10 mouse cellular contexts compared by ENCODE assay signal in the genomic region with DNA sequence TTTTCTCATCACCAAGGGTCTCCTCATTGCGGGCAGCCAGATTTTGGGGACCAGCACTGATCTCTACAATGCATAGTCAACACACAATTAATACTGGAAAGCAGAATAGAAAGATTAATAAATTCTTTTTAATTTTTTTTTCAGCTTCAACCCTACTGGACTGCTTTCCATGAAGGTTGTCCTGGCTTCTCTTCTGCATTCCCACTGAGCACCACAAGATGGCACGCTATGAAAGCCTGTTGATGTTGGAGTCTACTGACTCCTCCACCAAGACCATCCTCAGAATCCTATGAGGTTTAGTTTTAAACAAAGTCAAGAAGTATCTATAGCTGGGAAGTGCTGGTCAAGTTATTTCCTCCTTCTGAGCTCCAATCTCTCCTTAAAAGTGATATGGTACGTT. TPM values are rescaled to one million over a fixed set of nuclear protein-coding genes. Genes with fewer than 3 reads are reported as not detected.
DNase-seq lines count a peak whose midpoint lies in the region; ATAC-seq lines count a peak whose summit lies in the region.
"Not testable (repeated sequence)": the region's sequence is repeated elsewhere in the genome, so short reads cannot be mapped to it uniquely, and the experiment has no call there.
"Had no signal": no experiment of that assay in that cellular context is flagged by ENCODE, and none has a peak within 500 bp of the region (broad histone marks: within the 10 kb centered on the region; RNA-seq: fewer than 3 reads in every experiment).

No protein-coding gene starts in this region.

- WGBS in midbrain, embryonic 11.5 days, result 32% methylated on average over 2 of the region's 3 CpGs

- H3K4me1 ChIP-seq in midbrain, embryonic 11.5 days (ENCODE audit: control insufficient read depth, insufficient read depth, low read length), result not testable (repeated sequence)

- H3K4me3 ChIP-seq in midbrain, embryonic 11.5 days (ENCODE audit: low read depth, low read length), result not testable (repeated sequence)

- H3K4me2 ChIP-seq in midbrain, embryonic 11.5 days, result not testable (repeated sequence)

- peak; percentile 80 for ATAC-seq in activated CD4-positive, CD25-positive, alpha-beta regulatory T cell, adult 4 months
- peak; percentile 86 for ATAC-seq in granulocyte monocyte progenitor cell, adult 5-6 weeks (replicated peaks; ENCODE audit: poor library complexity, severe bottlenecking)
- not testable (repeated sequence) for ATAC-seq in midbrain, embryonic 11.5 days (ENCODE audit: low FRiP score)

- not testable (repeated sequence) for H3K27me3 ChIP-seq in midbrain, embryonic 11.5 days (ENCODE audit: control insufficient read depth, insufficient read depth, low read length)

- intact Hi-C loops in left cerebral cortex, postnatal 14 days (cut with DNase I), result not testable (repeated sequence)

- H3K9me3 ChIP-seq in midbrain, embryonic 11.5 days (ENCODE audit: control insufficient read depth, low read length), result not testable (repeated sequence)

- H3K9ac ChIP-seq in midbrain, embryonic 11.5 days (ENCODE audit: low read length), result not testable (repeated sequence)

- H3K27ac ChIP-seq in midbrain, embryonic 11.5 days (ENCODE audit: low read depth, low read length), result not testable (repeated sequence)

- DNase-seq in cerebellum, postnatal 25 days, result peak; percentile 77 to 84
- DNase-seq in kidney, adult 8-10 months, result peak; percentile 48 to 86
- DNase-seq in left cerebral cortex, postnatal 14 days (ENCODE audit: low spot score in 2 of 2), result peak; percentile 65 to 75
- peak; percentile 85 for DNase-seq in midbrain, embryonic 11.5 days (ENCODE audit: low spot score, missing footprints)
- peak; percentile 54 for DNase-seq in right cerebral cortex, postnatal 4 days
- peak; percentile 70 to 75 for DNase-seq in urinary bladder, postnatal 36 days (ENCODE audit: low spot score in 2 of 2)

- not testable (repeated sequence) for H3K36me3 ChIP-seq in midbrain, embryonic 11.5 days (ENCODE audit: control insufficient read depth, insufficient read depth, low read length)

RNA-seq across cellular contexts. Expression of a gene that starts 20.2 kb away (rescaled TPM):
- polyA plus RNA-seq in activated CD4-positive, CD25-positive, alpha-beta regulatory T cell, adult 4 months (2017; shearing (Covaris generic)), result 100 to 1,000 TPM; 267 to 340 TPM
- not detected in 2 replicates for total RNA-seq in granulocyte monocyte progenitor cell, adult 5-6 weeks (2014; fragmentation: Nextera tagmentation)
- total RNA-seq in granulocyte monocyte progenitor cell, adult 5-6 weeks (2017), result 3.0 TPM in 1 of 2 replicates, not detected in the other
- total RNA-seq in left cerebral cortex, postnatal 14 days (2021), result 1 to 10 TPM; 1.2 to 1.4 TPM
- 0.23 and 0.25 TPM in 2 replicates for polyA plus RNA-seq in midbrain, embryonic 11.5 days (2014; fragmentation: Nextera tagmentation; extraction: Ambion mirVana)

RNA-seq across cellular contexts. Expression of a gene that starts 20.3 kb away (rescaled TPM):
- polyA plus RNA-seq in activated CD4-positive, CD25-positive, alpha-beta regulatory T cell, adult 4 months (2017; shearing (Covaris generic)), result 10 to 100 TPM in 1 of 2 experiments, 1 to 10 TPM in 1; 1.7 to 35.6 TPM
- not detected in 2 replicates for total RNA-seq in granulocyte monocyte progenitor cell, adult 5-6 weeks (2014; fragmentation: Nextera tagmentation)
- 1.1 TPM in 1 of 2 replicates, not detected in the other for total RNA-seq in granulocyte monocyte progenitor cell, adult 5-6 weeks (2017)
- total RNA-seq in left cerebral cortex, postnatal 14 days (2021), result not detected
- polyA plus RNA-seq in midbrain, embryonic 11.5 days (2014; fragmentation: Nextera tagmentation; extraction: Ambion mirVana), result 0.49 TPM in 1 of 2 replicates, not detected in the other
- polyA plus RNA-seq: heart, embryonic 12.5 days; liver, embryonic 12.5 days had no signal

RNA-seq across cellular contexts. Expression of a gene that starts 31.6 kb away (rescaled TPM):
- 10 to 100 TPM; 86.2 to 93.4 TPM for polyA plus RNA-seq in activated CD4-positive, CD25-positive, alpha-beta regulatory T cell, adult 4 months (2017; shearing (Covaris generic))
- total RNA-seq in granulocyte monocyte progenitor cell, adult 5-6 weeks (2014; fragmentation: Nextera tagmentation), result 34.7 and 46.4 TPM in 2 replicates
- total RNA-seq in granulocyte monocyte progenitor cell, adult 5-6 weeks (2017), result 11.1 and 33.7 TPM in 2 replicates
- 10 to 100 TPM; 30.2 to 34.0 TPM for total RNA-seq in left cerebral cortex, postnatal 14 days (2021)
- polyA plus RNA-seq in midbrain, embryonic 11.5 days (2014; fragmentation: Nextera tagmentation; extraction: Ambion mirVana), result 11.9 and 13.4 TPM in 2 replicates
